Mouse (Mus musculus): ENCODE measurements around the gene Heg1. TPM values are rescaled to one million over a fixed set of nuclear protein-coding genes. Genes with fewer than 3 reads are reported as not detected.

Gene Heg1
- total RNA-seq, 2 experiments from 2014 or later: 24.9 to 34.2 TPM

DNA sequence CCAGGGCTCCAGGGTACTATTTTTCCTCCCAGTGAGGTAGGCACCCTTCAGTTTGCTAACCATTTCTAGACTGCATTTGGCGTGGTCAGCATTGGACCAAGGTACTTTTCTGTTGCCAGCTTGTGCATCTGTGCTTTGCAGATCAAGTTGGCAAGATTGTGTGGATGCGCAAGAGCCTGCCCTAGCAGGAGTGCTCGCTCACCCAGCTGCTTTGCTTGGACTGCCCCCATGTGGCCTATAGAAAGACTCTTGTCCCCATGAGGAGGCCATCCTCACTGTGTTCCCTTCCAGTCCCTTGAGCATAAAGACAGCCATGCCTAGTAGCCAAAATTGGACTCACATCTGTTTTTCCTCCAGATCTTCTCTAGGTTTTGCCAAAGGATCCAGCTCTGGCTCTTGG, 55.6 kb downstream of the Heg1 start:
- ATAC-seq (replicated peaks; ENCODE audit: poor library complexity, severe bottlenecking): peak; percentile 33; the same call in 1 of the 2 replicates

DNA sequence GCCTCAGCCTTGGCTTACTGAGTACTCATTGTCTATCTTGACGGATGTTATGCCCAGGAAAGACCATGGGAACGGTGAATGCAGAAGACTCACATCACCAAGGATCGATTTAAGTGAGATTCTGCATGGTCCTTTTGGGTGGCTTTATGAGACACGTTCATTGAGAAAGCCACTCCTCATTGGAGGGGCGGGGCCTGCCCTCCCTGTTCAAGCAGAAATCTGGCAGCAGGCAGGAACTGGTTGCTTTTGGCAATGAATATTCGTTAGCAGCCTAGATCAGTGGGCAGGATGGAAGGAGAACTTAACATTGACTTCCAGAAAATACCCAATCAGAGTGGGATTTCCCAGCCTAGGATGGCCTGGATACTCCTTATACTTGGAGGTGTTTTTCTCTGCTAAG, 56.2 kb downstream of the Heg1 start:
- no peak for ATAC-seq (replicated peaks; ENCODE audit: poor library complexity, severe bottlenecking)

DNA sequence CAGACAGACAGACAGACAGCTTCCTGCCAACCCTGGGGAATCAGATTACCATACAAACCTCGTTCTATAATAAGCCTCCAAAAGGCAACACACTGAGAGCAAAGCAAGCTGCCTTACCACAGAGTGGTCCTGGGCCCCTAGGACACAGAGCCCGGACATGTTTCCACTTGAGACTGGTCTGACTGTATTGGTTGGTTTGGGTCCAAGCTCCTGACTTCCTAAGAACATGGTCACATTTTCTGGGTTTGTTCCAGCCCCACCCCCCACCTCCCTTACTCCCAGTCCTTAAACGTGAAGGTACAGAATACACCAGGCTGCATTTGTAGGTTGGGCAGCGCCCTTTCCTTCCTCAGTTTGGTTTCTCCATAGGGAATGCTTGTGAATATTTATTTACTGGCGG, 57.6 kb downstream of the Heg1 start:
- ATAC-seq (replicated peaks; ENCODE audit: poor library complexity, severe bottlenecking): no peak

DNA sequence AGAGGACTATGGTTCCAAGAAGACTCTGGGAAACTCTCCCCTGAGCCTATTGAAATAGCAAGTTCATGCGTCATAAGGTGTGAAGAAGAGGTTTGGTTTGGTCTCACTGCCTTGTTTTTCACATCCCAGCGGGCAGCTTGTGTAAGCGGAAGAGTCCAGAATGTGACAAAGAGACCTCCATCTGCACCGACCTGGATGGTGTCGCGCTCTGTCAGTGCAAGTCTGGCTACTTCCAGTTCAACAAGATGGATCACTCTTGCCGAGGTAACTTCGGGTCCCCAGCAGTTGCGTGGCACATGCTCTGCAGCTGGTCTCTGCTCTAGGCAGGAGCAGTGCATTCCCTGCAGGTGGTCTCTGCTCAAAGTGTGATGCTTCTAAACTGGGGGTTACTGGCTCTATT, 58.1 kb downstream of the Heg1 start:
- no peak for ATAC-seq (replicated peaks; ENCODE audit: poor library complexity, severe bottlenecking)

DNA sequence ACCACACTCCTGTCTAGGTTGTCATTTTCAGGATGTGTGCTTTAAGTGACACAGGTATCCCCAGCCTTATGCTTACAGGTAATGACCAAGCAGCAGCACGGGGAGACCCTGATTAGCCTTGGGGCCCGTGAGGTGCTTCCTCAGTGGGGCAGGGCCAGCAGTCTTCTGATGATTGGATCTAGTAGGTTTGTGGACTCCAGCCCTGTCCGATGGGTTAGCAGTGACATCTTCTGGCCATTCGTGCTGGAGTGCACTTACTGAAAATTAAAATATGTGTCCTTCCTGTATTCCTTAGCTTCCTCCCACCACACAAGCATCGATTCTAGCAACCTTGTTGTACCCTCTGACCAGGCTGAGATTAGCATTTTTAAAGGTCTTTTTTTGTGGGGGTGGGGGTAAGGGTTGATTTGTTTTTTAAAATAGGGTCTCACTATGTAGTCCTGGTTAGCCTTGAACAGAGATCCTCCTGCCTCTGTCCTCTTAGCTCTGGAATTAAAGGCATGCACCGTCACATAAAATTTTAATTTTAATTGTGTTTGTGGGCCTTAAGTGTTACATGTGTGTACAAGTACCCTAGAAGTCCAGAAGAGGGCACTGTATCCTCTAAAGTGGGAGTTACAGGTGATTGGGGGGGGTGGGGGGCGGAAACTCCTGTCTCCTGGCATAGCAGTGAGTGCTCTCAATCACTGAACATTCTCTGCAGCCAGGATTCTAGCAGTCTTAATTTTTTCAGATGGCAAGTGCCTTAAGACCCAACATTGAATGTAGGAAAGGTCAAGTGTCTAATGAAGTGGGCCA, 60.7 kb downstream of the Heg1 start:
- peak; percentile 30 for ATAC-seq (replicated peaks; ENCODE audit: poor library complexity, severe bottlenecking)

DNA sequence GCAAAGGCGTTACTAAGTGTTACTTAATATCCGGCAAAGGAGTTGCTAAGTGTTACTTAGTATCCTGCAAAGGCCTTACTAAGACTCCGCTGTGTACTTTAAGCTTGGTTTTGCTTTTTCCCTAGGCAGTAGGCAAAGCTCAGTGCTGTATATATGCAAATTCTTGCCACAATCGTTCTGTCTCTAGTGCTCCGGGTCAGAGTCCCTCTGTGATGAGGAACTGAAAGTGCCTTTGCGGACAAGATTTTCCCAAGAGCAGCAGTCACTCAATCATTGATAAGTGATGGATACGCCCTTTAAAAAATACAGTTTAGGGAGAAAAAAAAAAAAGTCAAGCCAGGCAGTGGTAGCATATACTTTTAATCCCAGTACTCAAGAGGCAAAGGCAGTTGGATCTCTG, 61.3 kb downstream of the Heg1 start:
- peak; percentile 71 for ATAC-seq (replicated peaks; ENCODE audit: poor library complexity, severe bottlenecking)

DNA sequence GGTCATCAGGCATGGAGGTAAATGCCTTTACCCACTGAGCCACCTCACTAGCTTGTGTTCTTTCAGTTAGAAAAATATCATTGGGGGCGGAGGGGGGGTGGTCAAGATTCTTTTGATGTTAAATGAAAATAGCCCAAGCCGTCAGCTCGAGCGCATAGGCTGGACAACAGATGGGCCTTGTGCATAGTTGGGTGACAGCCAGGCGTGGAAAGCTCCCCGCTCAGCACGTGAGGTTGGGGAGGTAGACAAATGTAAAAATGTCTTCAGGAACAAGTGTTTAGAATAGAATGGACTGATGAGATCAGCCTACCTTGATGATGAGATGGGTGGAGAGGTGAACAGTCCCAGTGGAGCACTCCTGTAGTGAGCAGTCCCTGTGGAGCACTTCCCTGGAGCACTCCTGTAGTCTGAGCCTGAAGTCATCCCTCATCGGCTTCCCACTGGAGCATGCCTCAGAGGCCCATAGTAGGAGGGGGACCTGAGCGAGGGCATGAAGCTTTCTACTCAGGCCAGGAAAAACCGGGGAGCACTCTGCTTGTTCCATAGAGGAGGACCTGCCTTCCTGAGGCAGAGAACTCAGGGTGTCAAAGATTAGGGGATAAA, 62.0 kb downstream of the Heg1 start:
- ATAC-seq (replicated peaks; ENCODE audit: poor library complexity, severe bottlenecking): no peak

DNA sequence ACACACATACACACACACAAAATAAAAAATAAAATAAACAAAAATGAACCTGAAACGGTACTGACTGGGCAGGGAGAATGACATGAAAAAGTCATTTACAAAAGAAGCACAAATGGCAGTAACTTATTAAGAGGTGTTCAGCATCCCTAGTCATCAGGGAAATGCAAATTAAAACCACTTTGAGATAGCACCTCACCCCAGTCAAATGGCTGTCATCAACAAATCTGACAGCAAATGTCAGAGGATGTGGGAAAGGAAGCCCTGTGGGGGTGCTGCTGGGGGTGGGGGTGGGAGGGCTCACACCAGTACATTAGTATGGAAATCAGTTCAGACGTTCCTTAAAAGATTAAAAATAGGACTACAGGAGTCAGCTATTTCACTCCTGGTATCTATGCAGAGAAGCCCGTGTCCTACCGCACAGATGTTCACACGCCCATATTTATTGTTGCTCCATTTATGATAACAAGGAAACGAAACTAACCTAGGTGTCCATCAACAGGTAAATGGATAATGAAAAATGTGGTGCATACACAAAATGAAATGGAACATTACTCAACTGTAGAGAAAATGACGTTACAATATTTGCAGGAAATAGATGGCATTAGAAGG, 63.3 kb downstream of the Heg1 start:
- ATAC-seq (replicated peaks; ENCODE audit: poor library complexity, severe bottlenecking): no peak

DNA sequence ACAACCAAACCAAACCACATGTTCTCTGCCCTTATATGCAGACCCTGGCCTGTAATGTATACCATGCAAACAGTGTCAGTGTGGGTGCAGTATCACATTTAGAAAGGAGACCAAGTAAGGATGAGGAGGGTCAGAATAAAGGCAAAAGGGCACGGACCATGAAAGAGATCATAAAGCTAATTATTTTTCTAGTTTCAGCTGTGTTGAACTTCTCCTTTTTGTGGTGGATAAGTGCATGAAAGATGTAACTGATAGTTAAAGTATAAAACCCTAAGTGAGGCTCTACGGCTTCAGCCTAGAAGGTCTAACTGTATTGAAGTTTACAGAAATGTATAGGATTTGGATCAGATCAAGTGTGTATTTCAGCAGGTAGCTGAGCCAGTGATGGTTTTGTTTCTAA, 63.8 kb downstream of the Heg1 start:
- ATAC-seq (replicated peaks; ENCODE audit: poor library complexity, severe bottlenecking): peak; percentile 26

DNA sequence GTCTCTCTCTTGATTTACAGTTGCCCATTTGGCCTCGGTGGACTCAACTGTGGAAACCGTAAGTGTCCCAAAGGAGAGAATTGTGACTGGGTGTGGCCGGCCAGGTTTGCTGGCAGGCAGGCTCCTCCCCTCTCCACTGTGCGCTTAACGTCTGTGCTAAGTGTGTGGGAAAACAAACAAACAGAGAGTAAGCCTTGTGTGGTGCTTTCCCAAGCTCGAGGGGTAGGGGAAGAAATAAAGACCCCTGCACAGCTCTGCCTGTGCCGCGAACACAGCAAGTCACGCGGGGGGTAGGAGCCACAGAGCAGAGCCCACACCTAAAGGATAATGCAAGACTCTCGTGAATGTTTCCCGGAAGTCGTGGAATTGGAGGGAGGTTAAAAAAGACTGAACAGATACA, 67.0 kb downstream of the Heg1 start:
- no peak for ATAC-seq (replicated peaks; ENCODE audit: poor library complexity, severe bottlenecking)

DNA sequence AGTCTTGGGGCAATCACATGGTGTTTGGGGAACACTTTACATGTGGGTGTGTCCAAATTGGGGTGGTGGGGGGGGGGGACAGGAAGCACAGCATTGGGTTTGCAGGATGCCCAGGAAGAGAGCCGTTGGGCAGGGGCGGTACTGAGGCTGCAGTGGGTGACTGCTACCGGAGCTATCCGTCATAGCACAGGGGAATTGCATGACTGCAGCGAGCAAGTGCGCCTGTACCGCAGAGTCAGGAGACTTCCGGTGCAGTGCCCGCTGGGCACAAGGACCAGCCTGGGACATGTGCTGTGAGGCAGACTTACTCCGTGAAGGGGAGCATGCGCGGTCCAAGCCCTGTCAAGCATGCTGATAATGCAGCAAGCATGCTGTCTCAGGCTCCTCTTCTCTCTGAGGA, 67.4 kb downstream of the Heg1 start:
- peak; percentile 67 for ATAC-seq (replicated peaks; ENCODE audit: poor library complexity, severe bottlenecking)

DNA sequence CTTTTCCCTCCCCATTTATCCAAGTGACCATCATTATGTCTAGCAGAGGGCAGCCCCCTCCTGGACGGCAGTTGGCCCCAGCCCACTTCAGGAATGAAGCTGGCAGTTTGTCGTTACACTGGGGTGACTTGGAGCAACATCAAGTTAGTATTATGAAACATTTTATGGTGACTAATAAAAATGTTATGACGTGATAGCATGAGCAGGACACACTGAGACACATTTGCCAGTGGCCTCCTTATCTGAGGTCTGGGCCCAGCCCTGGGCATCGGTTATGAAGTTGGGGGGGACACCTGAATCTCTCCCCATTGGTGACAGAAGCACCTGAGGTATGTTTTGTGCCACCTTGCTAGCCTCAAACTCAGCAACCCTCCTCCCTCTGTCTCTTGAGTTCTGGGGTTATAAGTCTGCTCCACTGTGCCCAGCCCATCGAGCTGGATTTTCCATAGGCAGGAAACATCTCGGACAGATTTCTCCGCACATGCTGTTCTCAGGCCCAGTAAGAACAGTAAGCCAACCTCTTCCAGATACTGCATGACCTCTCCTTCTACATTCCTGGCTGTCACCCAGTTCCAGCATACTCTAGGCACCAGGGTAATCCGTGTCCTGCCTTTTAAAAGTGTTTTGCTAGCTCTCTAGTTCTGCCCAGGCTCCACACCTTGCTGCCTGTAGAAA, 68.9 kb downstream of the Heg1 start:
- ATAC-seq (replicated peaks; ENCODE audit: poor library complexity, severe bottlenecking): peak; percentile 31

DNA sequence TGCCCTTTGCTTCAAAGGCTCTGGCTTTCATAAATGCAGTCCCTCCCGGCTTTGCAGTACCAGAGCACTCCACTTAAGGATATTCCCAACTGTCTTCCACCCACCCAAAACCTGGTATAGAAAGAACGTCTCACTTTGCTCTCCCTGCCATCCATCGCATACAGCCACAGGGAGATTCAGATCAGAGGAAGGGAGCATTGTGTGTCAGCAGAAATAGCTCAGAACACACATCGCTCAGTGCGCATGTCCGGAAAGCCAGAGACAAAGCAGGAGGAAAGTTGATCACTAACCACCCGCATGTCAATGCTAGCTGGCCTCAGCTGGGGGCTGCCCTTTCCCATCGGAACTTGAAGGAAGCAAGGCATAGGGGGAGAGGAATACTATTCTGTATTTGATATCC, 71.1 kb downstream of the Heg1 start:
- no peak for ATAC-seq (replicated peaks; ENCODE audit: poor library complexity, severe bottlenecking)

DNA sequence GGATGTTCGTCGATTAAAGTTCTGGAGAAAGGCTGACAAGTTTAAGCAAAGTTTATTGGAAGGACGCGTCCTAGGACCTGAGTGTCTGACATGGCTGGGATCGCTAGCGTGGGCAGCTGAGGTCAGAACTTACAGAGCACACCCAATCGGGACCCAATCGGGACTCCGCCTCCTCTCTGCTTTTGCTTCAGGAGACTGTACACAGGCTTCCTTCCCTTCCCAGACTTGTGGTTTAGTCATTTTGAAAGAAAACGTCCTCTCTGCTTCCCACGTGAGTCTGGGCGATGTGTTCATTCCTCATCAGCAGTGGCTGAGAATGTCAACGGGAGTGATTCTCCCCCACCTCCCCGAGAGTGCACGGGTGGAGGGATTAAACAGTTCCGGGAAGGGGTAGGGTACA, 71.8 kb downstream of the Heg1 start:
- peak; percentile 48 for ATAC-seq (replicated peaks; ENCODE audit: poor library complexity, severe bottlenecking)

DNA sequence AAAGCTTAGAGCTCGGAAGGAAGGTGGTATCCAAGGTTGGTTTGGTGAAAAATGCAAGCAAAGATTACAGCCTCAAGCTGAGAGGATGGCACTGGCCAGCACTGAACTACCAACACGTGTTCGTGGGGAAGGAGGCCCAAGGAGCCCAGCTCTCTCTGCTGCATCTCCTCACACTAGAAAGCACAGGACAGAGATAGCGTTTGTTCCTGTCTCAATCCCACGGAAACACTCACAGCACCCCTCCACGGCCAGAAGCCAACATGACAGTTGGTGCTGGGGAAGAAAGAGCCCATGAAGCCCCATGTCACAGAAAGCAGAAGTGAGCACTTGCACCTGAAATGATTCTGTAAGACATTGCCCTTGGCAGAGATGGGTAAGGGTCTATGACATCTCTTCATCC, 72.2 kb downstream of the Heg1 start:
- peak; percentile 54 for ATAC-seq (replicated peaks; ENCODE audit: poor library complexity, severe bottlenecking)

DNA sequence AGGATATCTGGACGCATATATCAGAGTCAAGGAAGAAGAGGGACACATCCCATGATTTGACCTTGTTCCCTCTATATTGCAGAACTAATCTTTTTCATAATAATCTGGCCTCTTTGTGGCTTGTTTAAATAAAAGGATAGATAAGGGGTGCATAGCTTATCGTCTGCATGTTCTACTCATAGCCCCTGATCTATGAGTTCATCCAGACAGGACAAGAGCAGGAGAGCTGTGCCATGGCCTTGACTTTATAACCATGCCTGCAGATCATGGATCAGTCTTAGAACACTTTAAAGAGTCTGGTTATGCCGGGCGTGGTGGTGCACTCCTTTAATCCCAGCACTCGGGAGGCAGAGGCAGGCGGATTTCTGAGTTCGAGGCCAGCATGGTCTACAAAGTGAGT, 75.0 kb downstream of the Heg1 start:
- no peak for ATAC-seq (replicated peaks; ENCODE audit: poor library complexity, severe bottlenecking)

DNA sequence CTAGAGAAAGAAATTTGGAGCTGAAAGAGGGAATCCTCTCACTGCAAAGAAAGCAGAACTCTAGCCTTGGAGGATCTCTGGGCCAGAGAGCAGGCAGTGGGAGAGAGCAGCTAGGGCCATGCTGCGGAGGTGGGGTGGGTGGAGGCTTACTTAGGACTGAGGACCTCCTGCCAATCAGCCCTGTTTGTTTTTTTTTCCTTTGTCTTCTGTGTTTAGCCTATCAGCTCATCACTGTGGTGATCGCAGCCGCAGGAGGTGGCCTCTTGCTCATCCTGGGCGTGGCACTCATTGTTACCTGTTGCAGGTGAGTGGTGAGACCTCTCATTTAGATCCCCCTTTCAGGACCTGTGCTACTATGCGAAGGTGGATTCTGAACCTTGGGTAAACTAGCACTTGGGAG, 76.4 kb downstream of the Heg1 start:
- ATAC-seq (replicated peaks; ENCODE audit: poor library complexity, severe bottlenecking): no peak

DNA sequence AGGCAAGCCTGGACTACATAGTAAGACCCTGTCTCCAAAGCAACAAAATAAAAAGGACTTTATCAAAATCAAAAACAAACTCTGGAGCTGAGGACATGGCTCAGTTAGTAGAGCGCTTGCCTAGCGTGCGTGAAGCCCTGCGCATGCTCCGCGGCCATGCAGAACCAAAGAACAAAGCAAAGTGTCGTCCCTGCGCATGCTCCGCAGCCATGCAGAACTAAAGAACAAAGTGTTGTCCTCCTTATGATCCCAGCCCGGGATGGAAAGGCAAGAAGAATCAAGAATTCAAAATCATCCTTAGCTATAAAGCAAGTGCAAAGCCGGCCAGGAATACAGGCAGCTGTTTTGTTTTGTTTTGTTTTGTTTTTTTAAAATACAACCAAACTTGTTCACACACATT, 76.8 kb downstream of the Heg1 start:
- ATAC-seq (replicated peaks; ENCODE audit: poor library complexity, severe bottlenecking): no peak

DNA sequence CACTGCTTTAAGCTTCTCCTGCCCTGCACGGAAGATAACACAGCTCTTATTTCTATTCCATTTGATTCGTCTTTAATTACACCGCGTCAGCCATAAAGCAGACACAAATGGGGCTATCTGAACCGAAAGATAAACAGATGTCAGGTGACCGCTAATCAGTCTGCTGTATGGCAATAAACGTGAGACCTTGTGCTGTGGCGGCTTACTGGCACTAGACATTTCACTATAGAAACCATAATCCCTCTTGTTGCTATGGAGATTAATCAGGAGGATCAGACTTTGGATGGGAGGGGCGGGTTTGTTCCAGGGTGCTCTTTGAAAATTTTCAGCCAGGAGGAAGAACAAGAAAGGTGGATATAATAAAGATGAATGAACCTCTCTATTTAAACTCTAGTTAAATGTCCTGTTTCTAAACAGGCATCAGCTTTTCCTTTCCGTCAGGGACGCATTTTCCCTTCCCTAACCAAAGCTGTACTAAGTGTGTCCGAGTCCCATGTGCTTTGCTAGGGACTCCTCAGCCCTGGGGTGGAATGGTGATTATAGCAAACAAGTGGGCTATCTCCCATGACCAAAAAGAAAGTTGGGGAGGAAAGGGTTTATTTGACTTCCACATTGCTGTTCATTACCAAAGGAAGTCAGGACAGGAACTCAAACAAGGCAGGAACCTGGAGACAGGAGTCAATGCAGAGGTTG, 80.5 kb downstream of the Heg1 start:
- no peak for ATAC-seq (replicated peaks; ENCODE audit: poor library complexity, severe bottlenecking)

DNA sequence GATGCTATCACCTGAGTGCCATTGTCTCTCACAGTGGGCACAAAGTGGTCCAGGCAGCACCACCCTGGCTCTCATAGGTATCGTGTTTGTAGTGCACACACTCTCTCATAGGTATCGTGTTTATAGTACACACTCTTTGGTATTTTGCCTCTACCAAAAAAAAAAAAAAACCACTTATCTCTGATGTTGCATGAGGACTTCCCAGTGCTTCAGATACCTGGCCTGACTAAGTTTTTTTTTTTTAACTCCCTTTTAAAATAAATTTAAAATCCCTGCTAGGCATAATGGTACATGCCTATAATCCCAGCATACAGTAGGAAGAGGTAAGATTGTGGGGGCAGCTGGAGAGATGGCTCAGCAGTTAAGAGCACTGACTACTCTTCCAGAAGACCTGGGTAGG, 81.3 kb downstream of the Heg1 start:
- no peak for ATAC-seq (replicated peaks; ENCODE audit: poor library complexity, severe bottlenecking)

DNA sequence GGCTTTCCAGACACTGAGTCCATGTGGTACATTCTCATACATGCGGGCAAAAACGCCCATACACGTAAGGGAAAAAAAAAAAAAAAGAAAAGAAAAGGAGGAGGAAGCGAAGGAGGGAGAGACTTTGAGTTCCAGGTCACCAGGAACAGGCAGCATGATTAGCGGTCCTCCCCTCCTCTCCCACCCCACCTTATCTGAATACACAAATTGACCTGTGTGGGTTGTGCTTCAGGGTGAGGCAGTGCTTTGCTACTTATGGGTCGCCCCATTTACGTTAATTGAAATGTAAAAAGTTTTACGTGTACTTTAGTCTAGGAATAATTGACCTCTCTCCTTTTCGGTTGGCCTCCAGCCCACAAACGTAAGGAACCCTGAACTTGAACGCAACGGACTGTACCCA, 82.1 kb downstream of the Heg1 start:
- no peak for ATAC-seq (replicated peaks; ENCODE audit: poor library complexity, severe bottlenecking)
